Mouse (Mus musculus): ENCODE measurements around the gene Msi2. TPM values are rescaled to one million over a fixed set of nuclear protein-coding genes. Genes with fewer than 3 reads are reported as not detected.

Msi2 gene
- total and polyA plus RNA-seq, 2 experiments from 2014 or later, result 22.1 to 94.6 TPM

GRCm38 (mm10) chr11:88661444-88662180 is 56.7 kb downstream of the Msi2 start:
- Histone ChIP-seq H3K4me1 (ENCODE audit: control insufficient read depth, insufficient read depth) (peaks cover 18% of the 10 kb centered on the region), H3K4me2 (ENCODE audit: low read depth, low read length) (no peak overlapping the region), H3K36me3 (replicated peaks; ENCODE audit: control insufficient read depth, insufficient read depth, low read length) (peaks cover 19% of the 10 kb centered on the region; the same call in 1 of the 2 replicates), H3K27me3 (ENCODE audit: control insufficient read depth, insufficient read depth, low read length) (no peaks in the 10 kb centered on the region), H3K9ac (replicated peaks; ENCODE audit: low read depth, low read length) (no peak overlapping the region), H3K27ac (ENCODE audit: low read depth) (peak overlapping the region; percentile 60), H3K9me3 (replicated peaks; ENCODE audit: control insufficient read depth, low read length) (no peaks in the 10 kb centered on the region), H3K4me3 (ENCODE audit: low read depth, low read length) (no peak overlapping the region)
- TF ChIP-seq CTCF (IDR thresholded peaks at IDR 0.05; ENCODE audit: low read depth) (no peak), EP300 (IDR thresholded peaks at IDR 0.05; ENCODE audit: low read depth) (no peak)
- peak; percentile 50; the same call in 1 of the 2 replicates for ATAC-seq (ENCODE audit: insufficient read depth, low read depth)
- WGBS, result 58% methylated on average over 11 of the region's 11 CpGs
- DNase-seq (ENCODE audit: low spot score), result no peak

GRCm38 (mm10) chr11:88660404-88660803 is 57.9 kb downstream of the Msi2 start:
- no peak overlapping the region for H3K4me2 ChIP-seq (ENCODE audit: low read depth, low read length)
- peaks cover 30% of the 10 kb centered on the region for H3K4me1 ChIP-seq (ENCODE audit: control insufficient read depth, insufficient read depth)

GRCm38 (mm10) chr11:88658926-88659325 is 59.4 kb downstream of the Msi2 start:
- H3K9ac ChIP-seq (replicated peaks; ENCODE audit: low read depth, low read length), result no peak overlapping the region
- H3K4me3 ChIP-seq (ENCODE audit: low read depth, low read length), result no peak overlapping the region
- H3K9me3 ChIP-seq (replicated peaks; ENCODE audit: control insufficient read depth, low read length), result no peaks in the 10 kb centered on the region
- DNase-seq (ENCODE audit: low spot score) (no peak), ATAC-seq (ENCODE audit: insufficient read depth, low read depth) (no peak)
- TF ChIP-seq CTCF (IDR thresholded peaks at IDR 0.05; ENCODE audit: low read depth) (no peak), EP300 (IDR thresholded peaks at IDR 0.05; ENCODE audit: low read depth) (no peak)
- peaks cover 43% of the 10 kb centered on the region for H3K4me1 ChIP-seq (ENCODE audit: control insufficient read depth, insufficient read depth)
- H3K27ac ChIP-seq (ENCODE audit: low read depth), result no peak overlapping the region
- 92% methylated on average over 5 of the region's 5 CpGs for WGBS
- H3K4me2 ChIP-seq (ENCODE audit: low read depth, low read length), result no peak overlapping the region
- no peaks in the 10 kb centered on the region for H3K27me3 ChIP-seq (ENCODE audit: control insufficient read depth, insufficient read depth, low read length)
- peaks cover 6% of the 10 kb centered on the region; the same call in 1 of the 2 replicates for H3K36me3 ChIP-seq (replicated peaks; ENCODE audit: control insufficient read depth, insufficient read depth, low read length)

More at GRCm38 (mm10) chr11:88660404-88660803, 57.9 kb downstream of the Msi2 start:
- TF ChIP-seq CTCF (IDR thresholded peaks at IDR 0.05; ENCODE audit: low read depth), result no peak
- no peak for TF ChIP-seq EP300 (IDR thresholded peaks at IDR 0.05; ENCODE audit: low read depth)
- Histone ChIP-seq H3K9ac (replicated peaks; ENCODE audit: low read depth, low read length) (no peak overlapping the region), H3K9me3 (replicated peaks; ENCODE audit: control insufficient read depth, low read length) (no peaks in the 10 kb centered on the region), H3K27me3 (ENCODE audit: control insufficient read depth, insufficient read depth, low read length) (no peaks in the 10 kb centered on the region), H3K36me3 (replicated peaks; ENCODE audit: control insufficient read depth, insufficient read depth, low read length) (peaks cover 8% of the 10 kb centered on the region; the same call in 1 of the 2 replicates), H3K4me3 (ENCODE audit: low read depth, low read length) (no peak overlapping the region), H3K27ac (ENCODE audit: low read depth) (no peak overlapping the region)
- no peak for DNase-seq (ENCODE audit: low spot score)
- 70% methylated on average over 9 of the region's 9 CpGs for WGBS
- ATAC-seq (ENCODE audit: insufficient read depth, low read depth), result no peak

GRCm38 (mm10) chr11:88655786-88656185 is 62.5 kb downstream of the Msi2 start:
- Histone ChIP-seq H3K27ac (ENCODE audit: low read depth) (peak overlapping the region; percentile 80), H3K4me3 (ENCODE audit: low read depth, low read length) (no peak overlapping the region), H3K9me3 (replicated peaks; ENCODE audit: control insufficient read depth, low read length) (no peaks in the 10 kb centered on the region), H3K4me2 (ENCODE audit: low read depth, low read length) (no peak overlapping the region), H3K4me1 (ENCODE audit: control insufficient read depth, insufficient read depth) (peaks cover 38% of the 10 kb centered on the region), H3K27me3 (ENCODE audit: control insufficient read depth, insufficient read depth, low read length) (no peaks in the 10 kb centered on the region), H3K36me3 (replicated peaks; ENCODE audit: control insufficient read depth, insufficient read depth, low read length) (peaks cover 10% of the 10 kb centered on the region; the same call in 1 of the 2 replicates), H3K9ac (replicated peaks; ENCODE audit: low read depth, low read length) (no peak overlapping the region)
- DNase-seq (ENCODE audit: low spot score) (no peak), ATAC-seq (ENCODE audit: insufficient read depth, low read depth) (0 out of 2 replicates have a peak, but pooled peaks have one; percentile 8)
- TF ChIP-seq CTCF (IDR thresholded peaks at IDR 0.05; ENCODE audit: low read depth) (no peak), EP300 (IDR thresholded peaks at IDR 0.05; ENCODE audit: low read depth) (no peak)
- 43% methylated on average over 8 of the region's 8 CpGs for WGBS

GRCm38 (mm10) chr11:88655214-88655566 is 63.1 kb downstream of the Msi2 start:
- TF ChIP-seq EP300 (IDR thresholded peaks at IDR 0.05; ENCODE audit: low read depth), result no peak
- no peak for TF ChIP-seq CTCF (IDR thresholded peaks at IDR 0.05; ENCODE audit: low read depth)
- H3K4me1 ChIP-seq (ENCODE audit: control insufficient read depth, insufficient read depth), result peaks cover 44% of the 10 kb centered on the region
- peaks cover 10% of the 10 kb centered on the region; the same call in 1 of the 2 replicates for H3K36me3 ChIP-seq (replicated peaks; ENCODE audit: control insufficient read depth, insufficient read depth, low read length)
- peak overlapping the region; percentile 80 for H3K27ac ChIP-seq (ENCODE audit: low read depth)
- no peak for DNase-seq (ENCODE audit: low spot score)
- ATAC-seq (ENCODE audit: insufficient read depth, low read depth), result no peak
- H3K4me2 ChIP-seq (ENCODE audit: low read depth, low read length), result 0 out of 2 replicates have a peak overlapping the region, but pooled peaks have one; percentile 26
- H3K9me3 ChIP-seq (replicated peaks; ENCODE audit: control insufficient read depth, low read length), result no peaks in the 10 kb centered on the region
- H3K9ac ChIP-seq (replicated peaks; ENCODE audit: low read depth, low read length), result no peak overlapping the region
- H3K27me3 ChIP-seq (ENCODE audit: control insufficient read depth, insufficient read depth, low read length), result no peaks in the 10 kb centered on the region
- 79% methylated on average over 3 of the region's 3 CpGs for WGBS
- no peak overlapping the region for H3K4me3 ChIP-seq (ENCODE audit: low read depth, low read length)
